Mouse (Mus musculus): Measurements from ENCODE around the gene Wdr70.
A peak's percentile ranks its signal among the peaks of the same experiment; 100 is the strongest.

GRCm38 (mm10) chr15:7974368-7974767 lies 124.6 kb downstream of the Wdr70 start:
- TF ChIP-seq CTCF (conservative IDR thresholded peaks at IDR 0.05 in 1 of 2, IDR thresholded peaks at IDR 0.05 in 1 of 2; ENCODE audit: low read depth in 2 of 2, low read length in 2 of 2) (peak in 1 of 2 experiments; percentile 46; a peak in 2 of 4 replicates), ZMIZ1 (IDR thresholded peaks at IDR 0.05; ENCODE audit: low read depth, low read length) (no peak), EP300 (IDR thresholded peaks at IDR 0.05; ENCODE audit: low read length) (no peak), POLR2A (IDR thresholded peaks at IDR 0.05; ENCODE audit: low read depth, low read length) (no peak), KAT2A (IDR thresholded peaks at IDR 0.05; ENCODE audit: insufficient replicate concordance, low read length) (no peak), MAFK (IDR thresholded peaks at IDR 0.05; ENCODE audit: insufficient replicate concordance, low read length) (no peak), ELF1 (IDR thresholded peaks at IDR 0.05; ENCODE audit: low read depth, low read length) (no peak), ZNF384 (IDR thresholded peaks at IDR 0.05; ENCODE audit: low read depth, low read length) (no peak), SIN3A (IDR thresholded peaks at IDR 0.05; ENCODE audit: low read length) (no peak), MXI1 (IDR thresholded peaks at IDR 0.05; ENCODE audit: low read depth, low read length) (no peak), E2F4 (IDR thresholded peaks at IDR 0.05; ENCODE audit: insufficient replicate concordance, low read depth, low read length) (no peak), USF2 (conservative IDR thresholded peaks at IDR 0.05; ENCODE audit: low read depth, low read length) (no peak), CHD1 (IDR thresholded peaks at IDR 0.05; ENCODE audit: low read depth, low read length) (no peak)
